Mouse (Mus musculus) embryonic fibroblast, embryonic 13.5 days (primary cell): ENCODE measurements at regions not wholly inside any gene's neighbourhood (a gene's known extent, or its start where the extent isn't known, plus 50 kb on each side); places are given as distances from the start of the nearest gene placed in this dataset.

Experiments
- H3K27ac ChIP-seq: 2 replicates; pipeline ENCODE4 v1.5.1; 2012; ENCODE audit warnings: low read length, control low read depth, inconsistent platforms; ENCODE audit not compliant: insufficient read depth
- H3K4me1 ChIP-seq: 2 replicates; pipeline ENCODE4 v1.6.1; 2011; ENCODE audit warnings: low read length; ENCODE audit not compliant: control insufficient read depth, insufficient read depth
- H3K4me3 ChIP-seq: 2 replicates; pipeline ENCODE4 v1.5.1; 2011; ENCODE audit warnings: mild to moderate bottlenecking, control low read depth, low read length; ENCODE audit not compliant: insufficient read depth
- CTCF ChIP-seq: IDR thresholded peaks from 2 replicates; pipeline ENCODE4 v1.5.1; 2011; ENCODE audit warnings: mild to moderate bottlenecking, control low read depth, low read length, moderate library complexity, borderline replicate concordance; ENCODE audit not compliant: insufficient read depth
- POLR2A ChIP-seq: IDR thresholded peaks from 2 replicates; pipeline ENCODE4 v1.6.1; 2011; ENCODE audit warnings: low read depth, mild to moderate bottlenecking, control low read depth, low read length, moderate library complexity

GRCm38 (mm10) chr3:156423100-156423499 lies 138.5 kb upstream of the Negr1 start:
- Histone ChIP-seq H3K27ac (no peak overlapping the region), H3K4me1 (no peaks in the 10 kb centered on the region), H3K4me3 (no peak overlapping the region)
- TF ChIP-seq CTCF (no peak), POLR2A (no peak)

GRCm38 (mm10) chr3:156455042-156455441 lies 106.6 kb upstream of the Negr1 start:
- H3K27ac ChIP-seq, result no peak overlapping the region
- H3K4me1 ChIP-seq, result no peaks in the 10 kb centered on the region
- TF ChIP-seq CTCF (no peak), POLR2A (no peak)

GRCm38 (mm10) chr3:156463299-156463698 lies 98.3 kb upstream of the Negr1 start:
- TF ChIP-seq POLR2A (no peak), CTCF (no peak)
- H3K27ac ChIP-seq, result no peak overlapping the region
- no peak overlapping the region for H3K4me3 ChIP-seq

More at GRCm38 (mm10) chr3:156455042-156455441, 106.6 kb upstream of the Negr1 start:
- H3K4me3 ChIP-seq, result no peak overlapping the region

GRCm38 (mm10) chr3:156465601-156466000 lies 96.0 kb upstream of the Negr1 start:
- TF ChIP-seq CTCF (no peak), POLR2A (no peak)
- H3K4me1 ChIP-seq, result no peaks in the 10 kb centered on the region
- H3K4me3 ChIP-seq, result no peak overlapping the region
- H3K27ac ChIP-seq, result no peak overlapping the region

More at GRCm38 (mm10) chr3:156463299-156463698, 98.3 kb upstream of the Negr1 start:
- no peaks in the 10 kb centered on the region for H3K4me1 ChIP-seq

GRCm38 (mm10) chr3:156472665-156473064 lies 88.9 kb upstream of the Negr1 start:
- no peak overlapping the region for H3K4me3 ChIP-seq
- no peak overlapping the region for H3K27ac ChIP-seq
- H3K4me1 ChIP-seq, result no peaks in the 10 kb centered on the region
- TF ChIP-seq CTCF (no peak), POLR2A (no peak)
